Mouse (Mus musculus) bone marrow macrophage, adult 2 months (primary cell): ENCODE results near the gene S100a9. TPM values are rescaled to one million over a fixed set of nuclear protein-coding genes. Genes with fewer than 3 reads are reported as not detected.
A peak's percentile ranks its signal among the peaks of the same experiment; 100 is the strongest.

ENCODE experiments used
- H3K27ac ChIP-seq: 2 replicates; pipeline ENCODE4 v1.5.1; 2012; ENCODE audit warnings: low read depth, low read length; ENCODE audit not compliant: insufficient read depth
- H3K4me1 ChIP-seq: 2 replicates; pipeline ENCODE4 v1.6.1; 2012; ENCODE audit warnings: low read length; ENCODE audit not compliant: control insufficient read depth, insufficient read depth
- H3K4me3 ChIP-seq: 2 replicates; pipeline ENCODE4 v1.5.1; 2012; ENCODE audit warnings: mild to moderate bottlenecking, low read length, moderate library complexity; ENCODE audit not compliant: insufficient read depth
- CTCF ChIP-seq: IDR thresholded peaks from 2 replicates; pipeline ENCODE4 v1.5.1; 2012; ENCODE audit warnings: low read depth, mild to moderate bottlenecking, low read length, moderate library complexity
- POLR2A ChIP-seq: IDR thresholded peaks from 2 replicates; pipeline ENCODE4 v1.6.1; 2012; ENCODE audit warnings: mild to moderate bottlenecking, low read depth, low read length, borderline replicate concordance
- polyA plus RNA-seq: library from polyadenylated mRNA; stranded (reverse); fragments of >200 nt; gene quantifications from 2 replicates; pipeline ENCODE4 v1.2.4, GENCODE M21; 2012; ENCODE audit not compliant: missing spikeins, insufficient read depth, insufficient read length

Gene S100a9
- polyA plus RNA-seq = 23.9 and 24.5 TPM in 2 replicates

DNA sequence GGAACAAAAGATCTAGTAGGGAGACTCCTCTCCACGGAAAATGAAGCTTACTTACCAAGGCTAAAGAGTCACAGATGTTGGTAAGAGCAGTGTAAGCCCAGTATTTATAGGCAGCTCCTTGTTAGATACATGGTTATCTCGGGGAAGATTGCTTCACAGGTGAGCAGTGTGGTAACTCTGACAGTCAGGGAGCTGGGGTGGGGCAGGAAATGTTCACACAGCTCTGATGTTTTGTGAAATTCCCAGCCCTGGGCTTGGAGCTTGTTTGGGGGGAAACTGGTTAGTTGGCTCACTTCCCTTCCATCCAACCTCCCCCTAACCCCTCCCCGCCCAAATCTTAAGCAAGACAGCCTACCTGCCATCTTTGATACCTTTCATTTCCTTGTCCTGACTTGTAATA is at the start of gene S100a9:
S100a9 (minus strand) TSS at position 109 of the 400 bp plus-strand sequence.
- TF ChIP-seq POLR2A (no peak), CTCF (no peak)

DNA sequence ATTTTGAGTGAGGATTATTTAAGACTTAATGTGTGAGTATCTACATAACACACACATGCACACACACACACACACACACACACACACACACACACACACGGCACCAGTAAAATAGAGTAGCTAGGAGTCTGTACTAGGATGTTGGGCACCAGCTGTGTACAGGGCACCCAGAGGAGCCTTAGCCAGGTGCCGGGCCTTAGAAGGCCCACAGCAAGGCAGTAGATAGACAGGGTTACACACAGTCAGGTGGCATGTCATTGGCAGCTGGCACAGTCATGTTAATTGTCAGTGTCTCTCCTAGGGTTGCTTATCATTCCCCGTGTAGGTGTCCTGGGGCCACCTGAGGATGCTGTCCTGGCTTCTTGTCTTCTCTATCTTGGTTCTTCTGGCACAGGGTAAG is 31.1 kb upstream of the S100a9 start, which contains the start of gene Pglyrp4:
Pglyrp4 (plus strand) TSS at position 301 of the 400 bp plus-strand sequence.
- H3K4me1 ChIP-seq = no peaks in the 10 kb centered on the region
- TF ChIP-seq CTCF (no peak), POLR2A (no peak)
- no peak within 1 kb of the TSS for H3K4me3 ChIP-seq
- no peak within 1 kb of the TSS for H3K27ac ChIP-seq

More for the DNA sequence above, at the start of gene S100a9:
- no peak within 1 kb of the TSS for H3K4me3 ChIP-seq
- no peak within 1 kb of the TSS for H3K27ac ChIP-seq
- no peaks in the 10 kb centered on the region for H3K4me1 ChIP-seq

DNA sequence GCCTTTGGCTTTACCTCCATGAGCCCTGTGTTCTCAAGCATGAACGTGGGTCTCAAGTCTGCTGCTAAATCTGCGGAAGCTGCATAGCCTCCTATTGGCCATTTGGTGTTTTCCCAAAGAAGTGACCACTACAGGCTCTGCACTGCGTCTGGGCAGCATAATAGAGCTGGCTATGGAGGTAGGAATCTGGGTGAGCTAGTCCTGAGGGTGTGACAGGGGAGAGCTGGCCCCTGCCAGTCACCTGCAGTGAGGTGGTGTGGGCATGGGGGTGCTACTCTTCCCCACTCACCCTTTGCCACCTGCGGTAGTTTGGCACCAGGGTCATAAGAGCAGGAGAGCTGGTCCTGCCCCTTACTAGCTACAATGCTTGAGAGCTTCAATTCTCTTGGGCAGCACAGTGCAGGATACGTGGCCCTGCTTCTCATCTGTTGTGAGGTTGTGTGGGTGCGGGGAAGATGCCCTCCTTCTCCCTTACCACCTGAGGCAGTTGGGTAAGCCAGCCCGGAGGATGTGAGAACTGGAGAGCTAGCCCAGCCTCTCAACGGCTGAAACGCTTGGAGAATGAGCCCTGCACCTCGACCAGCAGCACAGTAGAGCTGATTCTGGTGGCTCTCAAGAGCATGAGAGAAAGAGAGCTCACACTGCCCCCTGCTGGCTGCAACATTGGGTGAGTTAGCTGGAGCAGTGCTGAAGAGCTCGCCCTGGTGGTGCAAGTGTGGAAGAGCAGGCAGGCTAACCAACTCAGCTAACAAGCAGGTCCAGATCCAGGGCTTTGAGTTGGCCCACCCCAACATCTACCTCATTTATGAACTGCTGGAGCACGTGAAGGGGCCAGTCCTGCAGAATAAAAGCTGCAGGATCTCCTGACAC is 14.3 kb upstream of the S100a9 start:
- TF ChIP-seq POLR2A (no peak), CTCF (peak; percentile 99)
- Histone ChIP-seq H3K4me1 (no peaks in the 10 kb centered on the region), H3K27ac (no peak overlapping the region), H3K4me3 (no peak overlapping the region)

DNA sequence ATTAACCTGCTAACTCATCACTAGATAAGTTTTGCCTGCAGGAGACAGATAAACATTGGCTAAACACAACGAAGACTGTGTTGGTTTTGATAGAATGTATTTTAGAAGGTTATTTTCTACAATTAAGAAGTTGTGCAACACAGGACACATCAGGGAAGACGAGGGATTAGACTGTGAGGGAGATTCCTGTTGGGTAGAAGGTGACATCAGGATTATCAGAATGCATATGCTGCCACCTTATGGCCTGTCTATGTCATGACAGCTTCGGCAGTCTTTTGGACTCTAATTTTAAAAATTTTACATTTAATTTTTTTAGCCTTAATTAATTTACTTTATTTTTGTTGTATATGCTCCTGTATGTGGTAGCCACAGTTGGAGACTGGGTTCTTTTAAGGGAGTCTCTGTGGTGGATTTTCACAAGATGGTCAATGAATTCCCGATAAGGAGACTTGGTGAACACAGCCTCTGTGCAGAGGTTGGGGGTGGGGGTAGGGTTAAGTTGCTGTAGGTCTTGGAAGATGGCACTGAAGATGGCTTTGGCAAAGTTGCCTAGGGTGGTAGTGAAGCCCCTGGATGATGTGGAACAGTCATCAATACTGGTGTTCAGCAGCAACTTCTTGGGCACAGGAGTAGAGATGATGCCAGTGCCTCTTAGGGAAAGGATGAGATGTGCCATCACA is 13.1 kb upstream of the S100a9 start:
- H3K27ac ChIP-seq = no peak overlapping the region
- TF ChIP-seq CTCF = no peak
- TF ChIP-seq POLR2A = no peak
- H3K4me1 ChIP-seq = no peaks in the 10 kb centered on the region
- H3K4me3 ChIP-seq = no peak overlapping the region

DNA sequence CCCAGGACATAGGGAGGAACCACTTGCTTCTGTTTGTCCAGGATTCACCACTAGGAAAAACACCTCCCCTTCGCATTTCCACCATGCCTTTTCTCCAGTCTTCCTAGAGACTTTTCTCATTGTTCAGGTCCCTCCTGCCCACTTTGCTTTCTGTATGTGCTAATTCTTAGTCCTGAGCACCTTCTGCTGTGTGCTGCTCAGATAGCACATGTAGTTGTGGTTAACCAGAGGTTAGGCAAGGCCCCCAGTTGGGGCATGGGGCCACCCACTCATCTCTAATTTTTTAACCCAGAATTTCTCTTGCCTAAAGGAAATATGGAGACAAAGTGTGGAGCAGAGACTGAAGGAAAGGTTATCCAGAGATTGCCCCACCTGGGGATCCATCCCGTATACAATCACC is 6.7 kb upstream of the S100a9 start:
- TF ChIP-seq CTCF = no peak
- no peak for TF ChIP-seq POLR2A
- H3K4me1 ChIP-seq = no peaks in the 10 kb centered on the region
- no peak overlapping the region for H3K27ac ChIP-seq
- no peak overlapping the region for H3K4me3 ChIP-seq

DNA sequence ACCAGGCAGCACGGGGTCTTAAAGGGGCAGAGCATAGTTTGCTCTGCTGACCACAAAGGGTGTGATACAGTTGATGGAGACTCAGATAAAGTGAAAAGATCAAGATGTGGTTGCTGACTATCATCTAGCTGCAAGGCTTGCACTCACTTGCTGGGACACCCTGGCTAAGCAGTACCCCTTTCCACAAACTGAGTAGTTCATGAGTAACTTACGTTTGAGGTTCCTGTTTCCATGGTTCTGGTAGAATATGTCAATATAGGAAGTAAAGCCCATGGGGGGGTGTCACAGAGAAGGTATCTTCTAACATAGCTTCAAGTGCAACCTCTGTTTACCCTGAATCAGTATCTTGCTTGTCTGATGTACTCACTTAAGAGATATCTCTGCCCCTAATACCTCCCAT is 2.0 kb downstream of the S100a9 start:
- Histone ChIP-seq H3K27ac (no peak overlapping the region), H3K4me3 (no peak overlapping the region), H3K4me1 (no peaks in the 10 kb centered on the region)
- no peak for TF ChIP-seq CTCF
- TF ChIP-seq POLR2A = no peak

DNA sequence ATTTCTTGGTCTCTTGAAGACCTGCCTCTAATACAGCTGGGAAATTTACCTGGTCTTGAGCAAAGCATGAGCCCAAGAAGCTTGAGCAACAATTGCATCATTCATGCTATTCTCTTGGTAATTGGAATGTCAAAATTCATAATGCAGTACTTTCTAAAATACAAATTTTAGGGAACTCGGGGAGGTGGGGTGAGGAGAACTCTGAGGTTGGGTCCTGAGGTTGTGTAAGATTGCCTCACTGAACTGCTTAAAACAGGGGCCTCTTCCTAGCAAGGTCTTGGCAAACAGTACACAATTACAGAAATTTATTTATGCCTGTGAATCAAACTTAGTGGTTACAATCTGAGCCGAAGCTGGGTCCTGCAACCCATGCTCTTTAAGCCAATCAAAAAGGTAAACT is 8.7 kb downstream of the S100a9 start:
- Histone ChIP-seq H3K4me3 (no peak overlapping the region), H3K27ac (no peak overlapping the region), H3K4me1 (no peaks in the 10 kb centered on the region)
- TF ChIP-seq POLR2A = no peak
- no peak for TF ChIP-seq CTCF

DNA sequence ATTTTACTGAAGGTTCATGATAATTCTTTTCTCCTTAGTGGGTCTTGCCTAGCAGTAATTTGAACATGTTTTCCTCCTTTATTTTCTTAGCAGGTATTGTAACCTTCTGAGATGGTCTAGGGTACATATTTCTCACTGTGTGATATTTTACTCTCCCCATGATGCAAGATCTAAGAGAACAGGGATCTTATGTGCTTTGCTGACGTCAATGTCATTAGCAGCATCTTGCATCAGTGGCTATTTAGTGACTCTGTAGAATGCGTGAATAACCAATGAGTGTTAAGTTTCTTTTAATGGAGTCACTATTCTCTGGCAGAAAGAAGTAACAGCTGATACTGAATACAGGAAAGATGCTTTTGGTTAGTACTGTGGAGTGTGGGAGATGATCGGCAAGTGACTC is 11.6 kb downstream of the S100a9 start:
- Histone ChIP-seq H3K4me1 (peaks cover under 1% of the 10 kb centered on the region; the same call in 1 of the 2 replicates), H3K4me3 (no peak overlapping the region), H3K27ac (no peak overlapping the region)
- TF ChIP-seq CTCF (no peak), POLR2A (no peak)

DNA sequence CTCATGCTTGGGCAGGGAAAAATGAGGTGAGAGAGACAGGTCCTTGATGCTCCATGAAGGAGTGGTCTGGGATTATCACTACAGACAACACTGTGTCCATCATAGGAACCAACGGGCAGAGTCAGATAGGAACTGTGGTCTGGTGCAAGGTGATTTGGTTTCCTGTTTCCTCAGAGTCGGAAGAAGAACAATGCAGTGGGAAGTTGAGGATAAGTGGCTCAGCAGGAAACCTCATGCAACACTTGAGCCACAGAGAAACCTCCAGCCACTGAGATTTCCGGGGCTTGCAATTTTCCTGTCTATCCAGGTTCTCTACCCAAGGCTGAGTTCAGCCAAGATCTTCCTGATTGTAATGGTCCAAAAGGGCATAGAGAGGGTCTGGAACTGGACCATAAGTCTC is 16.9 kb downstream of the S100a9 start:
- TF ChIP-seq POLR2A = no peak
- TF ChIP-seq CTCF = no peak
- H3K27ac ChIP-seq = no peak overlapping the region

DNA sequence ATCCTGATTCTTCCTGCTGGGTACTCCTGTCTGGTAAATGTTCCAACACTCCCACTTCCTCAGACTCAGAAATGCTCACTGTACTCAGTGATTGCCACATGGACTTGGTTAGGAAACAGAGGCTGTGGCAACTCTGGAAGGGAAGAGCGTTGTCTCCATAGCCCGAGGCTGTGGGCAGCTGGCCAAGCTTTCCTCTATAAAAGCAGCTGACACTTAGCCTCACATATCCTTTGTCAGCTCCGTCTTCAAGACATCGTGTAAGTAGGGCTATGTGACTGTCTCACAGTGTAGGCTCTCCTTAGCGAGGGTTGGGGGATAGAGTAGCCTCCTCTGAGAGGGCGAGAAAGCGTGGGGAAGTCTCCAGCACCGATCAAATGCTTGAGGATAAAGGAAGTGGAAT is 26.7 kb downstream of the S100a9 start, which contains the start of gene S100a8:
S100a8 (plus strand) TSS at position 133 of the 400 bp plus-strand sequence.
- H3K27ac ChIP-seq = peak within 1 kb of the TSS; percentile 49
- H3K4me1 ChIP-seq = peaks cover 20% of the 10 kb centered on the region
- TF ChIP-seq POLR2A (no peak), CTCF (no peak)
- peak within 1 kb of the TSS; percentile 26 for H3K4me3 ChIP-seq

More for the DNA sequence above, 16.9 kb downstream of the S100a9 start:
- Histone ChIP-seq H3K4me3 (no peak overlapping the region), H3K4me1 (peaks cover 5% of the 10 kb centered on the region)
